Mouse (Mus musculus): ENCODE results near the gene Arhgap23. TPM values are rescaled to one million over a fixed set of nuclear protein-coding genes. Genes with fewer than 3 reads are reported as not detected.

Arhgap23 gene
- polyA plus RNA-seq, 1 experiment from 2014 or later = 8.4 TPM

- peak overlapping the region; percentile 56 for H3K4me3 ChIP-seq
- H3K4me1 ChIP-seq = peaks cover 46% of the 10 kb centered on the region
These were observed 36.3 kb downstream of the Arhgap23 start for GRCm38 (mm10) chr11:97451625-97452024.

GRCm38 (mm10) chr11:97457120-97457519 is 41.8 kb downstream of the Arhgap23 start:
- H3K9me3 ChIP-seq = no peaks in the 10 kb centered on the region
- H3K9ac ChIP-seq (replicated peaks) = no peak overlapping the region
- H3K27ac ChIP-seq (replicated peaks) = no peak overlapping the region
- WGBS = 86% methylated on average over 4 of the region's 4 CpGs
- H3K4me2 ChIP-seq (replicated peaks) = no peak overlapping the region
- no peak for ATAC-seq (replicated peaks)
- no peaks in the 10 kb centered on the region for H3K27me3 ChIP-seq
- no peak overlapping the region for H3K4me3 ChIP-seq
- peaks cover 42% of the 10 kb centered on the region for H3K36me3 ChIP-seq
- peaks cover 17% of the 10 kb centered on the region for H3K4me1 ChIP-seq

More at GRCm38 (mm10) chr11:97451625-97452024, 36.3 kb downstream of the Arhgap23 start:
- Histone ChIP-seq H3K36me3 (peaks cover 20% of the 10 kb centered on the region), H3K9me3 (no peaks in the 10 kb centered on the region), H3K27me3 (no peaks in the 10 kb centered on the region), H3K9ac (replicated peaks) (peak overlapping the region; percentile 64; the same call in 1 of the 2 replicates), H3K4me2 (replicated peaks) (peak overlapping the region; percentile 73), H3K27ac (replicated peaks) (no peak overlapping the region)
- no peak for ATAC-seq (replicated peaks)
- WGBS = 91% methylated on average over 15 of the region's 15 CpGs

DNA sequence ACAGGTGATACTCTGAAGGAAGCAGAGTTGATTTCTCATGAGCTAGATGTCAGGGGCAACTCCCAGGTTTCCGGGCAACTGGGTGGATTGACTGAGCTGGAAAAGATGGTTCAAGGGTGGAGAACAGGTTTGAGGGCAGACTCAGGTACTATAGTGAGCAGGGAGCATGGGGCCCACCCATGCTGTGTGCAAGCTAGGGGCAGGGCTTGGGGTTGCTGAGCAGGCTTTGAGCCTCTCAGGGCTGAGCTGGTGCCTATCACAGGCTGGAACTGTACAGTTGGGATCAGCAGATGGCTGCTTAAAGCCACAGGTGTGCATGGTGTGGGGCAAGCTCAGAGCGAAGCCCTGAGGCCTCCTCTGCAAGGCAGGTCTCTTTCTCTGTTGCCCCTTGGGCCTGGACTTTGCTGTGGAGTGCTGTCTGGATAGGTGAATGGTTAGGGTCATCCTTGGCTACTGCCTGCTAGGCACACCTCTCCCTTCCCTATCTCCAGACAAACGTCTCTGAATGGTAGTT is 46.0 kb downstream of the Arhgap23 start:
- Histone ChIP-seq H3K27ac (replicated peaks) (no peak overlapping the region), H3K4me1 (no peaks in the 10 kb centered on the region), H3K9me3 (no peaks in the 10 kb centered on the region), H3K36me3 (peaks cover 51% of the 10 kb centered on the region), H3K9ac (replicated peaks) (no peak overlapping the region), H3K4me3 (no peak overlapping the region), H3K27me3 (0 out of 2 replicates have a peak, but pooled peaks cover 5% of the 10 kb centered on the region), H3K4me2 (replicated peaks) (no peak overlapping the region)
- 87% methylated on average over 3 of the region's 3 CpGs for WGBS
- no peak for ATAC-seq (replicated peaks)

DNA sequence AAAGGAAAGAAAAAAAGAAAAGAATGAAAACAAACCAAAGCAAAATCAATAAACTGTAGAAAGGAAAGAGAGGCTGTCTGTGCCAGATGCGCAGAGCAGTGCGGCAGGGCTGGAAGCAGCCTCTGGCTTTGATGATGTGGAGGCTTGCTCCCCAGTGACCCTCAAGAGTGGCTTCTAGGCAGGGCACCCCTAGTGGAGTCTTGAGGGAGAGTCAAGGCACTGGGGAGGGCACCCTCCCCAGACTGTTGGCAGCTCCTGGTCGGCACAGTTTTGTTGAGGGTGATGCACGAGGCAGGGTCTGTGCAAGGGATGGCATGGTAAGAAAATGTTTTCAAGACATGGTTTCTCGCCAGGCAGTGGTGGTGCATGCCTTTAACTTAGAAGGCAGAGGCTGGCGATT is 47.2 kb downstream of the Arhgap23 start:
- H3K9ac ChIP-seq (replicated peaks) = no peak overlapping the region
- H3K4me1 ChIP-seq = no peaks in the 10 kb centered on the region
- H3K36me3 ChIP-seq = peaks cover 45% of the 10 kb centered on the region
- ATAC-seq (replicated peaks) = no peak
- no peak overlapping the region for H3K4me3 ChIP-seq
- no peaks in the 10 kb centered on the region for H3K9me3 ChIP-seq
- no peak overlapping the region for H3K27ac ChIP-seq (replicated peaks)
- whole genome bisulfite sequencing = 84% methylated on average over 6 of the region's 6 CpGs
- no peak overlapping the region for H3K4me2 ChIP-seq (replicated peaks)
- H3K27me3 ChIP-seq = 0 out of 2 replicates have a peak, but pooled peaks cover 5% of the 10 kb centered on the region

- H3K36me3 ChIP-seq = peaks cover 39% of the 10 kb centered on the region
These were observed 47.8 kb downstream of the Arhgap23 start for GRCm38 (mm10) chr11:97463166-97463565.

GRCm38 (mm10) chr11:97463991-97464390 is 48.7 kb downstream of the Arhgap23 start:
- H3K4me1 ChIP-seq = no peaks in the 10 kb centered on the region
- H3K4me2 ChIP-seq (replicated peaks) = no peak overlapping the region
- H3K4me3 ChIP-seq = no peak overlapping the region
- WGBS = 99% methylated on average over 4 of the region's 4 CpGs
- H3K9me3 ChIP-seq = no peaks in the 10 kb centered on the region
- H3K27ac ChIP-seq (replicated peaks) = no peak overlapping the region
- H3K9ac ChIP-seq (replicated peaks) = no peak overlapping the region
- 0 out of 2 replicates have a peak, but pooled peaks cover 5% of the 10 kb centered on the region for H3K27me3 ChIP-seq
- no peak for ATAC-seq (replicated peaks)
- H3K36me3 ChIP-seq = peaks cover 36% of the 10 kb centered on the region

More at GRCm38 (mm10) chr11:97463166-97463565, 47.8 kb downstream of the Arhgap23 start:
- H3K27ac ChIP-seq (replicated peaks) = no peak overlapping the region
- no peak overlapping the region for H3K9ac ChIP-seq (replicated peaks)
- H3K9me3 ChIP-seq = no peaks in the 10 kb centered on the region
- H3K4me2 ChIP-seq (replicated peaks) = no peak overlapping the region
- H3K4me3 ChIP-seq = no peak overlapping the region
- 0 out of 2 replicates have a peak, but pooled peaks cover 5% of the 10 kb centered on the region for H3K27me3 ChIP-seq
- no peak for ATAC-seq (replicated peaks)
- no peaks in the 10 kb centered on the region for H3K4me1 ChIP-seq
- 30% methylated on average over 33 of the region's 33 CpGs for WGBS

DNA sequence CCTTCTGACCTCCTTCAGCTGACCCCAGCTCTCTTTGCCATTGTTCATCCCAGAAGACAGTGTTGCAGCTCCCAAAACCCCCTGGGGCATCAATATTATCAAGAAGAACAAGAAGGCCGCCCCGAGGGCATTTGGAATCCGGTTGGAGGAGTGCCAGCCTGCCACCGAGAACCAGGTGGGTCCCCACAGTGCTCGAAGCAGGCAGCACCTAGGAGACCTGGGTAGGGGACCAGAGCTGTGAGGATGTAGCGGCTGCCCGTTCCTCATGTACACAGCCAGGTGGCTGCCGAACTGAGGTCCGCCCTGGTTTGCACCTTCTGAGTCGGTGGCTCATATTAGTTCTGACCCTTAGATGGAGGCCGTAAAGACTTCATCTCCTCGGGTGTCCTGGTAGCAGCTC is 50.6 kb downstream of the Arhgap23 start:
- peaks cover 45% of the 10 kb centered on the region for H3K36me3 ChIP-seq

DNA sequence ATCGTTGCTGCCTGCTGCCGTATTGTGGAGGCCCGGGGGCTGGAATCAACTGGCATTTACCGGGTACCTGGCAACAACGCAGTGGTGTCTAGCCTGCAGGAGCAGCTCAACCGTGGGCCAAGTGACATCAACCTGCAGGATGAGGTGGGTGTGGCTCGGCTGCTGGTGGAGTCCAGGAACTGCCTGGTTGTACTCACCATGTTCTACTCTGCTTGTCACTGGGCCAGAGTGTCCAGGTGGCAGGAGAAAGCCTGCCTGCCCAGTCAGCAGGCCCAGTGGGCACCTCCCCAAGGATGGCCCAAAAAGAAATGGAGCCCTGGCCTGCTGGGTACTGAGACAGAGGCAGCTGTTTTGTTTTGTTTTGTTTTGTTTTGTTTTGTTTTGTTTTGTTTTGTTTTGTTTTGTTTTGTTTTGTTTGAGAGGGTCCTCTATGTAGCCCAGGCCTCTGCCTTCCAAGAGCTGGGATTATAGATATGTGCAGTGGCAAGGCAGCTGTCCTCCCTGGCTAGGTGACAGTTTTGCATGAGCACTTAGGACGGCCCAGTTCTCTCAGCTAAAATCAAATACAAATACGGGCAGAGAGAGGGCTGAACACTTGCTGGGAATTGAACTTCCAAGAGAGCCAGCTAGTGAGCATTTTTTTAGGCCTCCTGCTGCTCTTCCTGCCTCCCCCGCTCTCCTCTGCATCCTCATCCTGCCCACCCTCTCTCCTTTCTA is 51.3 kb downstream of the Arhgap23 start:
- no peaks in the 10 kb centered on the region for H3K9me3 ChIP-seq
- peaks cover 47% of the 10 kb centered on the region for H3K36me3 ChIP-seq
- no peak overlapping the region for H3K4me3 ChIP-seq
- H3K4me1 ChIP-seq = no peaks in the 10 kb centered on the region
- 0 out of 2 replicates have a peak, but pooled peaks cover 5% of the 10 kb centered on the region for H3K27me3 ChIP-seq
- no peak overlapping the region for H3K4me2 ChIP-seq (replicated peaks)
- ATAC-seq (replicated peaks) = no peak
- WGBS = 71% methylated on average over 10 of the region's 10 CpGs
- H3K9ac ChIP-seq (replicated peaks) = no peak overlapping the region
- H3K27ac ChIP-seq (replicated peaks) = no peak overlapping the region

More for the DNA sequence above, 50.6 kb downstream of the Arhgap23 start:
- Histone ChIP-seq H3K4me3 (no peak overlapping the region), H3K9ac (replicated peaks) (no peak overlapping the region), H3K4me2 (replicated peaks) (no peak overlapping the region), H3K4me1 (no peaks in the 10 kb centered on the region), H3K9me3 (no peaks in the 10 kb centered on the region), H3K27ac (replicated peaks) (no peak overlapping the region), H3K27me3 (0 out of 2 replicates have a peak, but pooled peaks cover 5% of the 10 kb centered on the region)
- ATAC-seq (replicated peaks) = no peak
- WGBS = 84% methylated on average over 12 of the region's 12 CpGs

DNA sequence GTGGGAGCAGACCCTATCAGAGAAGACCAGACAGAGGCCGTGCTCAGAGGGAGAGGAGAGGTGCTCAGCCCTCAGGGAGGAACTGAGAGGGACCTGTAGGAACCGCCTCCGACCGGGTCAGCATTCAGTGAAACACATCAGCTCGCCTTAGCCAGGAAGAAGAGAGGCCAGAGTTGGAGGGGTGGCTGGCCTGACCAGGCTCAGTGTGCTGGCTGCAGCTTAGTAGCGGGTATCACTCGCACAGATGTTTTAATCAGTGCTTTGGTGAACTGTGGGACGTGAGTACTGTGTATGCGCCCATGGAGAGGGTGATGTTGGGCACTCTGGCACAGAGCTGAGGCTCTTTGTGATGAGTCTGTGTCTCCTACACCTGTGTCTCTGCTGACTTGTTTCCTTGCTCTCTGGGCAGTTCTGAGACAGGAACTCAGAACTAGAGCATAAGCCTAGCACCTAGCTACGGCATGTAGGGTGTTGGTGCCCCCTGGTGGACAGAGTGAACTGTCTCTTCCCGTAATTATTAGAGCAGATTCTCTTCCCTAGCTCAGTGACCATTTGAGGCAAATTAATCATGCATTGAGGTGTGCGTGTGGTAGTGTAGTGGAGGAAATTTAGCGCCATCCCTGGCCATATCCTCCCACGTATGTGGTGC is 53.4 kb downstream of the Arhgap23 start:
- Histone ChIP-seq H3K4me3 (no peak overlapping the region), H3K9me3 (no peaks in the 10 kb centered on the region), H3K4me1 (no peaks in the 10 kb centered on the region), H3K27me3 (no peaks in the 10 kb centered on the region), H3K4me2 (replicated peaks) (no peak overlapping the region), H3K36me3 (peaks cover 52% of the 10 kb centered on the region), H3K9ac (replicated peaks) (no peak overlapping the region), H3K27ac (replicated peaks) (no peak overlapping the region)
- ATAC-seq (replicated peaks) = peak; percentile 58
- WGBS = 43% methylated on average over 14 of the region's 14 CpGs

DNA sequence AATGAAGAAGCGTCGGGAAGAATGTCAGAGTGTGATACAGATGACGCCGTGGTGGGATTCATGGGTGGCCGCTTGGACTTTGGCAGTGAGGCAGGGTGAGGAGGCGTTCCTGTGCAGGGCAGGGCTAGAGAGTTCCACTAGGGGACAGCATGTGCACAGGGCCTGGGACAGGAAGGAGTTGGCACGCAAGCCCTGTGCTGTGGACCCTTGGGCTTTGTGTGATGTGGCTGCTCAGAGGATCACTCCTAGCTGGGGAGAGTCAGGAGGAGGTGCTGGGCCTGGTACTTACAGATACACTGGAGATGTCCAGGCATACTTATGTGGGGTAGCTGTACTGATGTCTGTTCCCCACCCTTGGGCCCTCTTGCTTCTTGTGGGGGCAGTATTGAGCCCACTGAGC is 54.5 kb downstream of the Arhgap23 start:
- Histone ChIP-seq H3K4me2 (replicated peaks) (no peak overlapping the region), H3K27ac (replicated peaks) (no peak overlapping the region), H3K36me3 (peaks cover 46% of the 10 kb centered on the region), H3K4me3 (no peak overlapping the region), H3K9ac (replicated peaks) (no peak overlapping the region), H3K27me3 (no peaks in the 10 kb centered on the region), H3K4me1 (no peaks in the 10 kb centered on the region), H3K9me3 (no peaks in the 10 kb centered on the region)
- WGBS = 91% methylated on average over 7 of the region's 7 CpGs
- no peak for ATAC-seq (replicated peaks)

- Histone ChIP-seq H3K9ac (replicated peaks) (no peak overlapping the region), H3K36me3 (peaks cover 48% of the 10 kb centered on the region), H3K27me3 (no peaks in the 10 kb centered on the region), H3K4me1 (0 out of 2 replicates have a peak, but pooled peaks cover 2% of the 10 kb centered on the region), H3K4me2 (replicated peaks) (no peak overlapping the region), H3K4me3 (no peak overlapping the region), H3K9me3 (no peaks in the 10 kb centered on the region), H3K27ac (replicated peaks) (no peak overlapping the region)
- WGBS = 86% methylated on average over 6 of the region's 6 CpGs
- ATAC-seq (replicated peaks) = no peak
These were observed 55.9 kb downstream of the Arhgap23 start for GRCm38 (mm10) chr11:97471276-97471675.

Data from forebrain, embryonic 15.5 days (tissue).